Mouse (Mus musculus): ENCODE measurements at regions not wholly inside any gene's neighbourhood (a gene's known extent, or its start where the extent isn't known, plus 50 kb on each side); places are given as distances from the start of the nearest gene placed in this dataset.

- Histone ChIP-seq H3K9ac (replicated peaks; ENCODE audit: low read depth, low read length) (no peak overlapping the region), H3K4me3 (ENCODE audit: low read depth, low read length) (no peak overlapping the region), H3K36me3 (replicated peaks; ENCODE audit: control insufficient read depth, insufficient read depth, low read length) (no peaks in the 10 kb centered on the region), H3K4me1 (ENCODE audit: control insufficient read depth, insufficient read depth) (no peaks in the 10 kb centered on the region), H3K4me2 (ENCODE audit: low read depth, low read length) (no peak overlapping the region), H3K27ac (ENCODE audit: low read depth) (no peak overlapping the region), H3K27me3 (ENCODE audit: control insufficient read depth, insufficient read depth, low read length) (no peaks in the 10 kb centered on the region), H3K9me3 (replicated peaks; ENCODE audit: control insufficient read depth, low read length) (no peaks in the 10 kb centered on the region)
- 61% methylated on average over 3 of the region's 3 CpGs for WGBS
- no peak for DNase-seq (ENCODE audit: low spot score)
- ATAC-seq (ENCODE audit: insufficient read depth, low read depth): no peak
- TF ChIP-seq EP300 (IDR thresholded peaks at IDR 0.05; ENCODE audit: low read depth) (no peak), CTCF (IDR thresholded peaks at IDR 0.05; ENCODE audit: low read depth) (no peak)
These were observed 54.4 kb upstream of the Olfm4 start for GRCm38 (mm10) chr14:79929451-79929850.

GRCm38 (mm10) chr14:79927161-79927560, 56.7 kb upstream of the Olfm4 start:
- TF ChIP-seq EP300 (IDR thresholded peaks at IDR 0.05; ENCODE audit: low read depth): no peak
- TF ChIP-seq CTCF (IDR thresholded peaks at IDR 0.05; ENCODE audit: low read depth): no peak
- no peaks in the 10 kb centered on the region for H3K36me3 ChIP-seq (replicated peaks; ENCODE audit: control insufficient read depth, insufficient read depth, low read length)
- no peak for DNase-seq (ENCODE audit: low spot score)
- H3K4me3 ChIP-seq (ENCODE audit: low read depth, low read length): no peak overlapping the region
- H3K4me2 ChIP-seq (ENCODE audit: low read depth, low read length): no peak overlapping the region
- no peaks in the 10 kb centered on the region for H3K27me3 ChIP-seq (ENCODE audit: control insufficient read depth, insufficient read depth, low read length)
- 83% methylated on average over 1 of the region's 1 CpGs for WGBS
- no peaks in the 10 kb centered on the region for H3K4me1 ChIP-seq (ENCODE audit: control insufficient read depth, insufficient read depth)
- no peak for ATAC-seq (ENCODE audit: insufficient read depth, low read depth)
- no peak overlapping the region for H3K9ac ChIP-seq (replicated peaks; ENCODE audit: low read depth, low read length)
- H3K27ac ChIP-seq (ENCODE audit: low read depth): no peak overlapping the region
- H3K9me3 ChIP-seq (replicated peaks; ENCODE audit: control insufficient read depth, low read length): no peaks in the 10 kb centered on the region

- Histone ChIP-seq H3K27me3 (ENCODE audit: control insufficient read depth, insufficient read depth, low read length) (no peaks in the 10 kb centered on the region), H3K4me1 (ENCODE audit: control insufficient read depth, insufficient read depth) (no peaks in the 10 kb centered on the region), H3K36me3 (replicated peaks; ENCODE audit: control insufficient read depth, insufficient read depth, low read length) (no peaks in the 10 kb centered on the region), H3K27ac (ENCODE audit: low read depth) (no peak overlapping the region), H3K4me3 (ENCODE audit: low read depth, low read length) (no peak overlapping the region), H3K9me3 (replicated peaks; ENCODE audit: control insufficient read depth, low read length) (no peaks in the 10 kb centered on the region), H3K9ac (replicated peaks; ENCODE audit: low read depth, low read length) (no peak overlapping the region), H3K4me2 (ENCODE audit: low read depth, low read length) (no peak overlapping the region)
- no peak for ATAC-seq (ENCODE audit: insufficient read depth, low read depth)
- DNase-seq (ENCODE audit: low spot score): no peak
- TF ChIP-seq CTCF (IDR thresholded peaks at IDR 0.05; ENCODE audit: low read depth) (no peak), EP300 (IDR thresholded peaks at IDR 0.05; ENCODE audit: low read depth) (no peak)
- 60% methylated on average over 9 of the region's 9 CpGs for WGBS
These were observed 66.7 kb upstream of the Olfm4 start for GRCm38 (mm10) chr14:79916960-79917848.

- H3K36me3 ChIP-seq (replicated peaks; ENCODE audit: control insufficient read depth, insufficient read depth, low read length): no peaks in the 10 kb centered on the region
- TF ChIP-seq CTCF (IDR thresholded peaks at IDR 0.05; ENCODE audit: low read depth): no peak
- TF ChIP-seq EP300 (IDR thresholded peaks at IDR 0.05; ENCODE audit: low read depth): no peak
- H3K4me2 ChIP-seq (ENCODE audit: low read depth, low read length): no peak overlapping the region
- H3K9ac ChIP-seq (replicated peaks; ENCODE audit: low read depth, low read length): no peak overlapping the region
- no peak overlapping the region for H3K4me3 ChIP-seq (ENCODE audit: low read depth, low read length)
- DNase-seq (ENCODE audit: low spot score) (no peak), ATAC-seq (ENCODE audit: insufficient read depth, low read depth) (no peak)
- WGBS: 65% methylated on average over 4 of the region's 4 CpGs
- no peaks in the 10 kb centered on the region for H3K9me3 ChIP-seq (replicated peaks; ENCODE audit: control insufficient read depth, low read length)
- H3K4me1 ChIP-seq (ENCODE audit: control insufficient read depth, insufficient read depth): no peaks in the 10 kb centered on the region
- H3K27ac ChIP-seq (ENCODE audit: low read depth): no peak overlapping the region
- H3K27me3 ChIP-seq (ENCODE audit: control insufficient read depth, insufficient read depth, low read length): no peaks in the 10 kb centered on the region
These were observed 68.9 kb upstream of the Olfm4 start for GRCm38 (mm10) chr14:79914966-79915365.

- H3K9ac ChIP-seq (replicated peaks; ENCODE audit: low read depth, low read length): no peak overlapping the region
- ATAC-seq (ENCODE audit: insufficient read depth, low read depth): no peak
- H3K27ac ChIP-seq (ENCODE audit: low read depth): no peak overlapping the region
- no peaks in the 10 kb centered on the region for H3K9me3 ChIP-seq (replicated peaks; ENCODE audit: control insufficient read depth, low read length)
- H3K4me1 ChIP-seq (ENCODE audit: control insufficient read depth, insufficient read depth): no peaks in the 10 kb centered on the region
- H3K4me2 ChIP-seq (ENCODE audit: low read depth, low read length): no peak overlapping the region
- TF ChIP-seq EP300 (IDR thresholded peaks at IDR 0.05; ENCODE audit: low read depth): no peak
- TF ChIP-seq CTCF (IDR thresholded peaks at IDR 0.05; ENCODE audit: low read depth): no peak
- H3K4me3 ChIP-seq (ENCODE audit: low read depth, low read length): no peak overlapping the region
- no peaks in the 10 kb centered on the region for H3K36me3 ChIP-seq (replicated peaks; ENCODE audit: control insufficient read depth, insufficient read depth, low read length)
- H3K27me3 ChIP-seq (ENCODE audit: control insufficient read depth, insufficient read depth, low read length): no peaks in the 10 kb centered on the region
- DNase-seq (ENCODE audit: low spot score): no peak
These were observed 70.6 kb upstream of the Olfm4 start for GRCm38 (mm10) chr14:79913315-79913714.

GRCm38 (mm10) chr14:79912610-79913009, 71.3 kb upstream of the Olfm4 start:
- DNase-seq (ENCODE audit: low spot score) (no peak), ATAC-seq (ENCODE audit: insufficient read depth, low read depth) (no peak)
- H3K9ac ChIP-seq (replicated peaks; ENCODE audit: low read depth, low read length): no peak overlapping the region
- H3K36me3 ChIP-seq (replicated peaks; ENCODE audit: control insufficient read depth, insufficient read depth, low read length): no peaks in the 10 kb centered on the region
- no peak overlapping the region for H3K27ac ChIP-seq (ENCODE audit: low read depth)
- H3K4me1 ChIP-seq (ENCODE audit: control insufficient read depth, insufficient read depth): no peaks in the 10 kb centered on the region
- no peak overlapping the region for H3K4me3 ChIP-seq (ENCODE audit: low read depth, low read length)
- H3K27me3 ChIP-seq (ENCODE audit: control insufficient read depth, insufficient read depth, low read length): no peaks in the 10 kb centered on the region
- no peak for TF ChIP-seq EP300 (IDR thresholded peaks at IDR 0.05; ENCODE audit: low read depth)
- peak; percentile 60 for TF ChIP-seq CTCF (IDR thresholded peaks at IDR 0.05; ENCODE audit: low read depth)
- H3K4me2 ChIP-seq (ENCODE audit: low read depth, low read length): no peak overlapping the region
- H3K9me3 ChIP-seq (replicated peaks; ENCODE audit: control insufficient read depth, low read length): no peaks in the 10 kb centered on the region
- 30% methylated on average over 4 of the region's 4 CpGs for WGBS

Measured in heart, postnatal 0 days (tissue).